Mouse (Mus musculus) embryonic facial prominence, embryonic 11.5 days (tissue): ENCODE data around the gene Cd37. TPM values are rescaled to one million over a fixed set of nuclear protein-coding genes. Genes with fewer than 3 reads are reported as not detected.

Source experiments
- ATAC-seq: fragments of 200-750 bp; cut with Nextera tagmentation; replicated peaks from 2 replicates; pipeline ENCODE4 v1.8.0; 2017; ENCODE audit warnings: low read depth; ENCODE audit not compliant: insufficient number of reproducible peaks, low FRiP score, low TSS enrichment
- DNase-seq: peaks from one replicate; pipeline ENCODE4 v3.0.0-alpha.2; 2015; ENCODE audit warnings: low spot score
- H3K27ac ChIP-seq: fragments of 300-500 bp; sonication (generic); replicated peaks from 2 replicates; pipeline ENCODE4 v1.5.1; 2014; ENCODE audit warnings: mild to moderate bottlenecking, low read depth, low read length, control low read depth
- H3K27me3 ChIP-seq: fragments of 300-500 bp; sonication (generic); 2 replicates; pipeline ENCODE4 v1.6.1; 2014; ENCODE audit warnings: mild to moderate bottlenecking, low read length, moderate library complexity, mixed read lengths; ENCODE audit not compliant: control insufficient read depth, insufficient read depth
- H3K36me3 ChIP-seq: fragments of 300-500 bp; sonication (generic); replicated peaks from 2 replicates; pipeline ENCODE4 v1.6.1; 2014; ENCODE audit warnings: low read depth, mild to moderate bottlenecking, low read length, moderate library complexity, mixed read lengths; ENCODE audit not compliant: control insufficient read depth, insufficient read depth
- H3K4me1 ChIP-seq: fragments of 300-500 bp; sonication (generic); 2 replicates; pipeline ENCODE4 v1.6.1; 2014; ENCODE audit warnings: low read length, mixed read lengths; ENCODE audit not compliant: control insufficient read depth, insufficient read depth
- H3K4me2 ChIP-seq: fragments of 300-500 bp; sonication (generic); 2 replicates; pipeline ENCODE4 v1.6.1; 2014; ENCODE audit warnings: low read depth, mild to moderate bottlenecking, control low read depth, low read length, moderate library complexity
- H3K4me3 ChIP-seq: fragments of 300-500 bp; sonication (generic); 2 replicates; pipeline ENCODE4 v1.5.1; 2014; ENCODE audit warnings: low read depth, low read length, control low read depth
- H3K9ac ChIP-seq: fragments of 300-500 bp; sonication (generic); replicated peaks from 2 replicates; pipeline ENCODE4 v1.6.1; 2014; ENCODE audit warnings: mild to moderate bottlenecking, control low read depth, low read length
- H3K9me3 ChIP-seq: fragments of 300-500 bp; sonication (generic); replicated peaks from 2 replicates; pipeline ENCODE4 v1.6.1; 2016; ENCODE audit warnings: mild to moderate bottlenecking, low read length, inconsistent platforms, mixed read lengths; ENCODE audit not compliant: control insufficient read depth
- WGBS: fragments of 180-500 bp; shearing (Covaris S2); extraction: QIAGEN DNeasy Blood & Tissue Kit; methylation state at CpG from one replicate; pipeline ENCODE4 v1.1.7; 2014; 5-methylcytosine and 5-hydroxymethylcytosine counted together
- polyA plus RNA-seq: library from polyadenylated mRNA; unstranded; fragments of >200 nt; fragmentation: Nextera tagmentation; extraction: Ambion mirVana; gene quantifications from 2 replicates; pipeline ENCODE4 v1.2.1, GENCODE M21; 2014

Cd37 gene
- polyA plus RNA-seq, 1 experiment from 2014 or later = 0.86 TPM

DNA sequence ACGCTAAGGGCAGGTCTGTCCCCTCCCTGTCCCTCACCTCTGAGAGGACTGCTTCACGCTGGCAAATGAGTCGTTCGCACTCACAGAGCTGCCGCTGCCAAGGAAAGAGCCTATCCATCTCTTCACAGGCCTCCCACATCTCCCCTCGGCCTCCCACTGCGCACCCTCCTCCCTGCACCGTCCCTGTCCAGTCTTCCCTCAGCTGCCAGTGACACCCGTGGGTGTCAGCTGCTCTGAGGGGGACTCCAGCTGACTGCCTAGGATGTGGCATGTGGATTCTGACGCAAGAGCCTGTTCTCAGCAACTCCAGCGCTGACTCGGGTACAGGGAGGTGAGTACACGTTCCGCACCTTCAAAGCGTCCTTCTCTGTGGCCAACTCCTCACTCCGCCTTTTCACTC is 49.3 kb downstream of the Cd37 start:
- Histone ChIP-seq H3K9me3 (no peaks in the 10 kb centered on the region), H3K4me2 (no peak overlapping the region), H3K9ac (no peak overlapping the region; the same call in 1 of the 2 replicates), H3K27me3 (peaks cover 8% of the 10 kb centered on the region), H3K4me3 (no peak overlapping the region), H3K27ac (no peak overlapping the region), H3K36me3 (no peaks in the 10 kb centered on the region), H3K4me1 (peaks cover 3% of the 10 kb centered on the region)
- DNase-seq (no peak), ATAC-seq (no peak)
- 61% methylated on average over 16 of the region's 16 CpGs for WGBS

DNA sequence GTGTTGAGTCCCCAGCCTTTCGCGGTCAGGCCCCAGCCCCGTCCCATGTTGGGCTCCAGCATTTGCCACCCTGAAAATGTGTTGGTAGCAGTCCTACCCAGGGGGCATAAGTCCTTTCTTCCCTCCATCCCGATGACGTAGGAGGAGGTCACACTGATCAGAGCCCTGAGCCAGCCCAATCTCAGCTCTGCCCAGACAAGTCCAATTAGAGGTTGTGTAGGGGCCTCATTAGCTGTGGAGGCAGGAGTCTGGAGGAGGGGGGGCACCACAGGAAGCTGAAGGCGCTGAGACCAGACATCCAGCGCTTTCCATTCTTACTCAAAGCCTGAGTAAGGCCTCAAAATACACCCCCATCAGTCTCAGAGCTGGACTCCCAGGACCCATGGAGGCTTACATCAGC is 53.0 kb downstream of the Cd37 start:
- no peaks in the 10 kb centered on the region for H3K9me3 ChIP-seq
- peaks cover 43% of the 10 kb centered on the region for H3K27me3 ChIP-seq
- no peaks in the 10 kb centered on the region; the same call in 1 of the 2 replicates for H3K4me1 ChIP-seq
- H3K27ac ChIP-seq = no peak overlapping the region
- DNase-seq = no peak
- no peak for ATAC-seq
- H3K9ac ChIP-seq = no peak overlapping the region
- H3K4me3 ChIP-seq = no peak overlapping the region
- 53% methylated on average over 7 of the region's 7 CpGs for WGBS
- H3K4me2 ChIP-seq = no peak overlapping the region
- H3K36me3 ChIP-seq = no peaks in the 10 kb centered on the region

DNA sequence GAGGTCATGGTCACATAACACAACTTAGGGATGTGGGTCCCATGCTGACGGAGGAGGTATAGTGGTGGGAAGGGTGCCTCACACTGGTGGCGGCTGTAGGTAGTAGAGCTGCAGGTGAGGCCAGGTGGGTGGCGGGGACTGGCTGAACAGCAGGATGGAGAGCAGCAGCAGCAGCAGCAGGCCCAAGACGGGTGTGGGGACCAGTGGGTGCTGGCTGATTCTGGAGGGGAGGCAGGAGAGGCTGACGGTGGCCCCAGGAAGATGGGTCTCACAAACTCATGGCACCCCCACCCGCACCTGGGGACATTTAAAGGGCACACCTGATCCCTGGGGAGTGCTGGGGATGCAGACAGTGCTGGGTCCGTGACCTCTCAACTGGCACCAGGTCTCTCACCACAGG is 55.2 kb downstream of the Cd37 start:
- Histone ChIP-seq H3K27ac (no peak overlapping the region), H3K9ac (no peak overlapping the region)
- 56% methylated on average over 7 of the region's 7 CpGs for WGBS

More for the DNA sequence above, 55.2 kb downstream of the Cd37 start:
- no peak overlapping the region for H3K4me3 ChIP-seq
- H3K4me1 ChIP-seq = no peaks in the 10 kb centered on the region; the same call in 1 of the 2 replicates
- DNase-seq (no peak), ATAC-seq (no peak)
- H3K36me3 ChIP-seq = no peaks in the 10 kb centered on the region
- H3K27me3 ChIP-seq = peaks cover 63% of the 10 kb centered on the region
- H3K4me2 ChIP-seq = no peak overlapping the region
- no peaks in the 10 kb centered on the region for H3K9me3 ChIP-seq

Other genes starting within 250 kb of the Cd37 start
- 62.4 and 71.9 TPM in 2 replicates for gene Irf3, start 241.5 kb downstream of the Cd37 start, polyA plus RNA-seq
- 69.9 and 71.7 TPM in 2 replicates for gene Bcl2l12, start 240.4 kb downstream of the Cd37 start, polyA plus RNA-seq
- 40.0 and 41.1 TPM in 2 replicates for gene Scaf1, start 222.8 kb downstream of the Cd37 start, polyA plus RNA-seq
- gene Rras, start 221.2 kb downstream of the Cd37 start, polyA plus RNA-seq = 18.5 and 23.9 TPM in 2 replicates
- 10.9 and 11.8 TPM in 2 replicates for gene Prr12, start 186.2 kb downstream of the Cd37 start, polyA plus RNA-seq
- 59.2 and 63.8 TPM in 2 replicates for gene Nosip, start 176.7 kb downstream of the Cd37 start, polyA plus RNA-seq
- gene Prrg2, start 176.4 kb downstream of the Cd37 start, polyA plus RNA-seq = 17.9 and 20.3 TPM in 2 replicates
- 221 and 234 TPM in 2 replicates for gene Rcn3, start 146.9 kb downstream of the Cd37 start, polyA plus RNA-seq
- gene Fcgrt, start 135.3 kb downstream of the Cd37 start, polyA plus RNA-seq = 12.6 TPM in 2 replicates
- gene Rps11, start 114.7 kb downstream of the Cd37 start, polyA plus RNA-seq = 1,561 and 1,602 TPM in 2 replicates
- 1,418 and 1,436 TPM in 2 replicates for gene Rpl13a, start 110.4 kb downstream of the Cd37 start, polyA plus RNA-seq
- gene Gm45713, start 102.9 kb downstream of the Cd37 start, polyA plus RNA-seq = 0.20 TPM in 1 of 2 replicates, not detected in the other
- gene Flt3l, start 102.7 kb downstream of the Cd37 start, polyA plus RNA-seq = 0.52 and 0.67 TPM in 2 replicates
- gene Pih1d1, start 84.8 kb downstream of the Cd37 start, polyA plus RNA-seq = 102 and 104 TPM in 2 replicates
- 32.3 and 39.1 TPM in 2 replicates for gene Aldh16a1, start 84.5 kb downstream of the Cd37 start, polyA plus RNA-seq
- 1.1 and 1.6 TPM in 2 replicates for gene Slc17a7, start 75.2 kb downstream of the Cd37 start, polyA plus RNA-seq
- gene Gfy, start 59.5 kb downstream of the Cd37 start, polyA plus RNA-seq = 0.52 and 0.81 TPM in 2 replicates
- not detected in 2 replicates for gene Pth2, start 58.1 kb downstream of the Cd37 start, polyA plus RNA-seq
- 0.41 and 0.42 TPM in 2 replicates for gene Ccdc155, start 34.2 kb downstream of the Cd37 start, polyA plus RNA-seq
- gene Dkkl1, start 27.0 kb downstream of the Cd37 start, polyA plus RNA-seq = 1.8 and 2.3 TPM in 2 replicates
- 276 and 285 TPM in 2 replicates for gene Tead2, start 23.4 kb downstream of the Cd37 start, polyA plus RNA-seq
- gene Slc6a16, start 2.0 kb upstream of the Cd37 start, polyA plus RNA-seq = 0.21 TPM in 1 of 2 replicates, not detected in the other
- gene Slc6a21, start 38.4 kb upstream of the Cd37 start, polyA plus RNA-seq = not detected in 2 replicates
- gene Trpm4, start 94.7 kb upstream of the Cd37 start, polyA plus RNA-seq = 5.0 and 7.2 TPM in 2 replicates
- gene Hrc, start 96.2 kb upstream of the Cd37 start, polyA plus RNA-seq = 0.33 and 0.34 TPM in 2 replicates
- gene Ppfia3, start 127.9 kb upstream of the Cd37 start, polyA plus RNA-seq = 7.4 TPM in 2 replicates
- gene Lin7b, start 131.5 kb upstream of the Cd37 start, polyA plus RNA-seq = 0.77 and 0.86 TPM in 2 replicates
- gene Snrnp70, start 156.6 kb upstream of the Cd37 start, polyA plus RNA-seq = 71.6 and 75.0 TPM in 2 replicates
- not detected in 2 replicates for gene Kcna7, start 166.5 kb upstream of the Cd37 start, polyA plus RNA-seq
- gene Ntf5, start 174.6 kb upstream of the Cd37 start, polyA plus RNA-seq = 3.9 and 5.1 TPM in 2 replicates
- gene Lhb, start 181.7 kb upstream of the Cd37 start, polyA plus RNA-seq = not detected in 2 replicates
- gene Gys1, start 195.7 kb upstream of the Cd37 start, polyA plus RNA-seq = 28.7 and 30.7 TPM in 2 replicates
- gene Ruvbl2, start 199.0 kb upstream of the Cd37 start, polyA plus RNA-seq = 172 and 179 TPM in 2 replicates
- 4,830 and 5,123 TPM in 2 replicates for gene Ftl1, start 220.8 kb upstream of the Cd37 start, polyA plus RNA-seq
- 151 and 168 TPM in 2 replicates for gene Bax, start 227.8 kb upstream of the Cd37 start, polyA plus RNA-seq
- gene Tulp2, start 242.8 kb upstream of the Cd37 start, polyA plus RNA-seq = 0.43 and 0.95 TPM in 2 replicates
- not detected in 2 replicates for gene Gm45808, start 247.7 kb upstream of the Cd37 start, polyA plus RNA-seq
- gene Dhdh, start 249.7 kb upstream of the Cd37 start, polyA plus RNA-seq = 2.6 and 3.1 TPM in 2 replicates